Comparison of ENCODE assay signal across 1 mouse cellular context in genomic region chrX:134424263-134424662, GRCm38 (mm10).
TF ChIP-seq lines count a peak whose summit lies in the region.

No protein-coding gene starts in this region.

TF ChIP-seq in MEL, 35 proteins besides CTCF, POLR2A, EP300 and RAD21 (continued from another document):
- TF ChIP-seq E2F4 (IDR thresholded peaks at IDR 0.05; ENCODE audit: borderline replicate concordance, low read depth, low read length) (no peak), ZC3H11A (IDR thresholded peaks at IDR 0.05; ENCODE audit: low read depth, low read length) (no peak), JUND (IDR thresholded peaks at IDR 0.05; ENCODE audit: low read depth, low read length) (no peak), CHD2 (IDR thresholded peaks at IDR 0.05; ENCODE audit: low read length) (no peak), ZNF384 (IDR thresholded peaks at IDR 0.05; ENCODE audit: low read depth, low read length) (no peak), TBP (IDR thresholded peaks at IDR 0.05; ENCODE audit: low read depth, low read length) (no peak), ZMIZ1 (IDR thresholded peaks at IDR 0.05; ENCODE audit: low read depth, low read length) (no peak)
TF ChIP-seq in MEL: peak in this region for 0.
